In the genomic region with DNA sequence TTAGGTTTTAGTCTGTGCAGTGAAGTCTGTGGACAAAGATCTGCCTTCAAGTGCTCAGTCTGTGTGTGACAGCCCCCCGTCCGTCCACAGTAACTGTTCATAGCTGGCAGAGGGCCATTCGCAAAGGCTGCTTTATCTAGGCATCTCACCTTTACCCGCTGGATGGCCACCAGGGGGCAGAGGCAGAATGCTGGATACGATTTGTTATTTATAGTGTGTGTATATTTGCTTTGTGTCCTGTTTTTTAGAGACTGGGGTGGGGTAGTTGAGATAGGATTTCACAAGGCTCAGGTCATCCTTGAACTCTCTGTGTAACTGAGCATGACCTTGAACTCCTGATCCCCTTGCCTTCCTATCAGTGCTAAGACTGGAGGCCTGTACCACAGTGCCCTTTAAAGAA, we compare ENCODE assay signal across 9 mouse cellular contexts. TPM values are rescaled to one million over a fixed set of nuclear protein-coding genes. Genes with fewer than 3 reads are reported as not detected.
DNase-seq lines count a peak whose midpoint lies in the region; ATAC-seq lines count a peak whose summit lies in the region.
"Had no signal": no experiment of that assay in that cellular context is flagged by ENCODE, and none has a peak within 500 bp of the region (broad histone marks: within the 10 kb centered on the region; RNA-seq: fewer than 3 reads in every experiment).

No protein-coding gene starts in this region.

- H3K27ac ChIP-seq in heart, embryonic 10.5 days: no peak overlapping the region

- WGBS in heart, embryonic 10.5 days: 27% methylated on average over 5 of the region's 5 CpGs

- H3K4me1 ChIP-seq in heart, embryonic 10.5 days: peaks cover 6% of the 10 kb centered on the region

- H3K36me3 ChIP-seq in heart, embryonic 10.5 days: peaks cover 7% of the 10 kb centered on the region; the same call in 1 of the 2 replicates

- DNase-seq in heart, adult 18-20 months: peak; percentile 62 to 86
- DNase-seq in heart, embryonic 10.5 days (ENCODE audit: low spot score): no peak
- peak; percentile 84 for DNase-seq in R1 (ENCODE audit: low read depth, low spot score)
- DNase-seq in gastrocnemius, postnatal 4 days (ENCODE audit: low spot score in 2 of 2): peak; percentile 44 to 59
- peak; percentile 40 for DNase-seq in layer of hippocampus, adult 9-10 months (ENCODE audit: low spot score)
- peak; percentile 36 for DNase-seq in spleen, adult 12 weeks (ENCODE audit: low spot score)

- no peak overlapping the region for H3K4me3 ChIP-seq in heart, embryonic 10.5 days
- H3K4me3 ChIP-seq: megakaryocyte, embryonic 14.5 days had no signal

- H3K27me3 ChIP-seq in heart, embryonic 10.5 days (ENCODE audit: insufficient read depth, poor library complexity, severe bottlenecking): no peaks in the 10 kb centered on the region
- H3K27me3 ChIP-seq: megakaryocyte, embryonic 14.5 days had no signal

- no peaks in the 10 kb centered on the region for H3K9me3 ChIP-seq in heart, embryonic 10.5 days
- H3K9me3 ChIP-seq: megakaryocyte, embryonic 14.5 days had no signal

- ATAC-seq in common myeloid progenitor, adult 5-6 weeks (replicated peaks; ENCODE audit: low read depth, poor library complexity, severe bottlenecking): peak; percentile 87
- ATAC-seq in megakaryocyte progenitor cell, adult 5-6 weeks (replicated peaks; ENCODE audit: poor library complexity): peak; percentile 93

RNA-seq across cellular contexts. Expression of a gene that starts 1.8 kb away (rescaled TPM):
- 100 to 1,000 TPM; 201 to 238 TPM for total RNA-seq in heart, adult 18-20 months (2021)
- 268 and 288 TPM in 2 replicates for polyA plus RNA-seq in heart, embryonic 10.5 days (2016; fragmentation: Nextera tagmentation; extraction: Ambion mirVana)
- total RNA-seq in common myeloid progenitor, adult 5-6 weeks (2017): 40.1 and 45.3 TPM in 2 replicates
- total RNA-seq in gastrocnemius, postnatal 4 days (2021): 100 to 1,000 TPM; 232 to 238 TPM
- total RNA-seq in megakaryocyte progenitor cell, adult 5-6 weeks (2015): 8.3 and 15.7 TPM in 2 replicates
- 34.4 and 37.3 TPM in 2 replicates for total RNA-seq in megakaryocyte progenitor cell, adult 5-6 weeks (2017)

RNA-seq across cellular contexts. Expression of a gene that starts 36.6 kb away (rescaled TPM):
- total RNA-seq in heart, adult 18-20 months (2021): 10 to 100 TPM; 29.7 to 30.8 TPM
- polyA plus RNA-seq in heart, embryonic 10.5 days (2016; fragmentation: Nextera tagmentation; extraction: Ambion mirVana): 117 and 179 TPM in 2 replicates
- 2.0 and 3.1 TPM in 2 replicates for total RNA-seq in common myeloid progenitor, adult 5-6 weeks (2017)
- 1 to 10 TPM; 5.1 to 5.6 TPM for total RNA-seq in gastrocnemius, postnatal 4 days (2021)
- total RNA-seq in megakaryocyte progenitor cell, adult 5-6 weeks (2015): 0.15 and 0.20 TPM in 2 replicates
- 0.41 TPM in 1 of 2 replicates, not detected in the other for total RNA-seq in megakaryocyte progenitor cell, adult 5-6 weeks (2017)
